Mouse (Mus musculus) c-Kit-positive CD71-negative TER-119-negative erythroid progenitor cells, embryonic 14.5 days (primary cell): ENCODE results near the gene Frat2.

Experiments used
- DNase-seq: peaks from one replicate; pipeline ENCODE4 v3.0.0-alpha.2; 2013; ENCODE audit warnings: low read depth

Gene Frat2

DNA sequence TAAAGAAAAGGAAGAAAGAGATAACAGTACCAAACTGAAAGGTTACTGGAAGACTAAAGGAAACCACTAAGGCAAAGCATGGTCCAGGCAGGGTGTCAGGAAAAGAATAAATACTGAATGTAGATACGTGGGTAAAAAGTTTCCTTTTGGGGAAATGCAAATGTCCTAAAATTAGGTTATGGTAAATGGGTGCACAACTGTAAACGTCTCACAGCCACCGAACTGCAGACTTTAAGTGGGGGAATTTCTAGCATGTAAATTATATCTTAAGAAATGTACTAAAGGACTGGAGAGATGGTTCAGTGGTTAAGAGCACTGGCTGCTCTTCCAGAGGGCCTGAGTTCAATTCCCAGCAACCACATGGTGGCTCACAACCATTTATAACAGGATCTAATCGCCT, 29.2 kb downstream of the Frat2 start:
- no peak for DNase-seq

DNA sequence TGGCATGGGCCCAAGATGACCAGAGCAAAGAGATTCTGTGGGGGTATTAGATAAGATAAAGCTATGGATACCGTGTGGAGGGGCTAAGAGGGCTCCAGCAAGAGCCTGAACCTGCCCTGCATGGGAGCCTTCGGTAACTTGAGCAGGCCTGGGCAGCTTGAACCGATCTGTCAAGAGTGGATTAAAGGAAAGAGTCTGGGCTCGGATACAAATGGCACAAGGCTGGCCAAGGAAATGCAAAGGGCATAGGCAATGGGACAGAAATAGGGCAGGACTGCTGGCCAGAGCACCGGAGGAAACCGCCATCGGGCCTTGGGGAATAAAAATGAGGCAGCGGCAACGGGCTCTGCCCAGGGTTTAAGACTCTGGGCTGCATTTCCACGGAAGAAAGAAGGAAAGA, 30.6 kb downstream of the Frat2 start:
- DNase-seq = no peak

DNA sequence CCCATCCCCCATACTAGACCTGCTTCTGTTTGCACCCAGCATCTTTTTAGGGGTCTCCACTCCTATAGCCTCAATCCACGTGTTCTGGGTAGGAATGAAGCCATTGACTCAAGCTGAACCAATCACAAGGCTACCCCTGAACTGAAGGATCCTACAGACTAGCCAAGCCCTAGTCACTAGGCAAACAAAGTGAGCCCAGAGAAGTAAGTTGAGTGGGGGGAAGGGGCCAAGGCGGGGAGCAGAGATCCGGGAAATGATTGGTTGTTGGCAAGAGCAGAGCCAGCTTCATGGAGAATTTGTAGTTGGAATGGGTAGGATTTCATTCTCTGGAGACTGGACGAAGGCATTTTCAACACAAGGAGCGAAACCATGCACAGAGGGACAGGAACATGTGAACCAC, 31.0 kb downstream of the Frat2 start:
- no peak for DNase-seq

GRCm38 (mm10) chr19:41816410-41816809, 31.5 kb downstream of the Frat2 start:
- no peak for DNase-seq

DNA sequence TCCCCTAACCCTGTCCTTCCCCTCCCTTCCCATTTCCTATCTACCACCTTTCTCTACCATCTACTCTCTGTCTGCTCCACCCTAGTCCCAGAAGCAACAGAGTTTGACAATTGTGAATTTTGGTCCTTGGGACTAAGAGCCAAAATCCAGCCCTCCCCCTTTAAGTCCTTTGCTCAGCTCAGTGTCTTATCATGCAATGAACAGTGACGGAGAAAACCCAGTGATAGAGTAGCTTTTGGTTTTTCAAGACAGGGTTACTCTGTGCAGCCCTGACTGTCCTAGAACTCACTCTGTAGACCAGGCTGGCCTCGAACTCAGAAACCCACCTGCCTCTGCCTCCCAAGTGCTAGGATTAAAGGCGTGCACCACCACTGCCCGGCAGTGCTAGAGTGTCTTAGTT, 34.6 kb downstream of the Frat2 start:
- no peak for DNase-seq

- no peak for DNase-seq
These were observed 35.4 kb downstream of the Frat2 start for GRCm38 (mm10) chr19:41812525-41812924.

- DNase-seq = no peak
These were observed 37.9 kb downstream of the Frat2 start for GRCm38 (mm10) chr19:41810074-41810473.

GRCm38 (mm10) chr19:41808104-41808634, 39.8 kb downstream of the Frat2 start:
- DNase-seq = no peak

- DNase-seq = no peak
These were observed 40.4 kb downstream of the Frat2 start for GRCm38 (mm10) chr19:41807497-41807896.

GRCm38 (mm10) chr19:41805831-41806230, 42.1 kb downstream of the Frat2 start:
- DNase-seq = no peak

GRCm38 (mm10) chr19:41803322-41803721, 44.6 kb downstream of the Frat2 start:
- DNase-seq = no peak

- peak; percentile 90 for DNase-seq
These were observed 46.1 kb downstream of the Frat2 start, which contains the start of gene Arhgap19 for GRCm38 (mm10) chr19:41801742-41802369. Arhgap19 (minus strand) TSS chr19:41802047.

DNA sequence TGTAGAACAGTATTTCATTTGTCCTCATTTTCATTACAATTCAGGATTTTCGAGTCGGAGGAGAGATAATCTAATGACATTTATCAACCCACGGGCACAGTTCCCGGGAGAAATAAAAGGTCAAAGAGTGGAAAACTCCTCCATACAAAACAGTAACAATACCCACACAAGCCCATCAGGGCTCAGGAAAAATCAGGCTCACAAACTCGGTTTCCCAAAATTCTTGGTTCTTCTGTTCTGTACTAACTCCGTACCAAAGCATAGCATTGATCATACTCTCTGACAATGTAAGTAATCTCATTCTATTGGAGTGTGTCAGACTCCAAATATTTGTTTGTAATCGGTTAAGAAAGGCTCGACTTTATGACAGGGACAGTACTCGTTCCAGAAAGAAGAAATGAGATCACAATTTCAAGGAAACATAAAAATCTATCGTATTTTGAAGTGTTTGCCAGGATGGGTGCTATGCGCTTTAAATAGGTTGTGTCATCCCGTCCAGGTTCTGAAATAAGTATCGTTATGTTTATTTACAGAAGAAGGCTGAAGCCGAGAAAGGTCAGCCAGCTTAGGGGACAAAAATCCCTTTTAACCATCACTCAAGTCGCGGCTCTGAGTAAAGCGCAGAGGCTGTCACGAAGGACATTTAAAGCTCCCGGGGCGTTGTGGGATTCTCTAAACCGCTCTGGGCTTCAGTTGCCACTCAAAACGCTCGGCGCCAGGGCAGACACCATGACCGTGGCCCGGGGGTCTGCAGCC, 46.8 kb downstream of the Frat2 start:
- no peak for DNase-seq

- no peak for DNase-seq
These were observed 47.5 kb downstream of the Frat2 start for GRCm38 (mm10) chr19:41800451-41800850.

DNA sequence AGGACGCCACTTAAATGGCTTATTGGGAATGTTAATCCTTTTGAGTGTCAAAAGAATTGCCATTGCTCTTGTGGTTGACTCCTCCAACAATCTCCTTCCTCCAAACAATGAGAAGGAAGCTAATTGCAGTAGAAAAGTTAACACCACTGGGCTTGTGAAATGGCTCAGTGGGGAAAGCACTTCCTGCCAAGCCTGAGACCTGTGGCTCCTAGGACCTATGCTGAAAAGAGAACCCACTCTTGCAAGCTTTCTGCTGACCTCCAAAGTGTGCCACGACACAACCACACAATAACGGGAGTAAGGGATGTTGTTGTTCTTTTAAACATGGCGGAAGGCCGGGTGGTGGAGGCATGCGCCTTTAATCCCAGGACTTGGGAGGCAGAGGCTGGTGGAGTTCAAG, 50.4 kb downstream of the Frat2 start:
- DNase-seq = no peak

GRCm38 (mm10) chr19:41796789-41797327, 51.1 kb downstream of the Frat2 start:
- DNase-seq = no peak

- no peak for DNase-seq
These were observed 51.7 kb downstream of the Frat2 start for GRCm38 (mm10) chr19:41796148-41796760.
